Comparison of ENCODE assay signal across 26 mouse cellular contexts in the genomic region with DNA sequence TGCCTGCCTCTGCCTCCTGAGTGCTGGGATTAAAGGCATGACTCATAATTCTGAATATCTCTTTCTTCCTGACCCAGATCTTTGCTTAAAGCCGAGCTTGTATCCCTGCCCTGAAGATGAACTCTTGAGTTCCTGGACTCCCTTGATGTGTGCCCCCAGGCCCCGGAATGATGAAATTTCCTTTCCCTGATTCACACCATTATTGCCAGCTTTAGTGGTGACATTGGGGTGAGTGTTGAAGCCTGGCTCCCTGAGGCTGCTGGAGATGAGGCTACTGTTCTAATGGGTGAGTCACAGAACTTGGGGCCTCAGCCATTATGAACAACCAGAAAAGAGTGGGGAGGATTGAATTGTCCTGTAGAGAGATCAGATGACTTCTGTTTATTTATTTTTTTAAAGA. TPM values are rescaled to one million over a fixed set of nuclear protein-coding genes. Genes with fewer than 3 reads are reported as not detected.
"Had no signal": no experiment of that assay in that cellular context is flagged by ENCODE, and none has a peak within 500 bp of the region (broad histone marks: within the 10 kb centered on the region; RNA-seq: fewer than 3 reads in every experiment).

No protein-coding gene starts in this region.

- ATAC-seq: inflammation-experienced regulatory T-cells, adult 6 months; intestine, embryonic 15.5 days; intestine, postnatal 0 days had no signal

- DNase-seq: gastrocnemius, adult 2 months; gastrocnemius, postnatal 10 days; gastrocnemius, postnatal 25 days; heart, adult 18-20 months; heart, postnatal 4 days; kidney, adult 18-20 months; kidney, adult 8-10 months; kidney, postnatal 4 days; liver; liver, embryonic 13.5 days had no signal

- H3K27me3 ChIP-seq: heart, embryonic 12.5 days; hindbrain, embryonic 12.5 days; intestine, embryonic 15.5 days; limb, embryonic 12.5 days; liver, embryonic 13.5 days had no signal

RNA-seq across cellular contexts. Expression of gene Gm49450, which starts 11.8 kb away (rescaled TPM):
- polyA plus RNA-seq: heart, embryonic 10.5 days; heart, embryonic 12.5 days; heart, embryonic 14.5 days; heart, embryonic 16.5 days; hindbrain, embryonic 10.5 days; hindbrain, embryonic 12.5 days; hindbrain, embryonic 14.5 days; hindbrain, embryonic 16.5 days; inflammation-experienced regulatory T-cells, adult 6 months; intestine, embryonic 15.5 days; intestine, postnatal 0 days; kidney, embryonic 14.5 days; kidney, embryonic 16.5 days; limb, embryonic 10.5 days; limb, embryonic 12.5 days; liver, embryonic 11.5 days; liver, embryonic 13.5 days had no signal
